Mouse (Mus musculus): ENCODE results near the gene Rassf3. TPM values are rescaled to one million over a fixed set of nuclear protein-coding genes. Genes with fewer than 3 reads are reported as not detected.

The Rassf3 gene
- total RNA-seq, 2 experiments from 2014 or later, result 38.5 to 41.2 TPM

DNA sequence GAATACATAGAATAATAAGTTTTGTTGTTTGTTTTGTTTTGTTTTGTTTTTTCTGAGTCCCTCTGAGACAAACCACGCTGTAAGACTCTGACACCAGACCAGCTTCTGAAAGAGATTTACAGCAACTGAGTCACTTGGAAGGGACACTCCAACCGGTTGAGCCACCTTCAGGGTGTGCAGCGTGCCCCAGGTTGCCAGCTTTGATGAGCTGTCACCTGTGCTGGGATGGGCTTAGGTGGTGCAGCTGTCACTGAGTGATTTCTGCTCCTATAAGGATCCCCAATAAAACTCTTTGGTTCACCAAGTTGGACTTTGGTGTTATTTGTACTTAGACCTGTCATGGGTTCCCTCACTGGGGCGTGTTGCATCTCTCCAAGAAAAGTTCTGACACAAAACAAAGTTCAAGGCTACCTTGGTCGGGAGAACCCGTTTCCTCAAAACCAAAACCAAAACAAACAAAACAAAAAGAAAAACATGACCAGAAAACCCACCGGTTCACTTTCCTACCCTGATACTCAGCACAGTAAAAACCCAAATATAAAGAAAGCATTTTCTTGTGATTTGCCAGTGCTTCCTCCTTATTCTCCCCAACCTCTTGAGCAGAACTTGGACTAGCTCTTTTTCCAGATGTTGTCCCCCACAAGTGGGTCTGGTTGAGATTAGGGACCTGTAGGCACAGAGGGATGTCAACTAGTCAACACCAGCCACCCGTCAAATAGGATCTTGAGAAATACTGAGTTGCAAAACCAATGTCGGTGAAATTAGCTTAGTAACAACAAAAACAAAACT lies 17.4 kb upstream of the Rassf3 start:
- DNase-seq, result no peak
- intact Hi-C loops (cut with DNase I), result no loop called here

DNA sequence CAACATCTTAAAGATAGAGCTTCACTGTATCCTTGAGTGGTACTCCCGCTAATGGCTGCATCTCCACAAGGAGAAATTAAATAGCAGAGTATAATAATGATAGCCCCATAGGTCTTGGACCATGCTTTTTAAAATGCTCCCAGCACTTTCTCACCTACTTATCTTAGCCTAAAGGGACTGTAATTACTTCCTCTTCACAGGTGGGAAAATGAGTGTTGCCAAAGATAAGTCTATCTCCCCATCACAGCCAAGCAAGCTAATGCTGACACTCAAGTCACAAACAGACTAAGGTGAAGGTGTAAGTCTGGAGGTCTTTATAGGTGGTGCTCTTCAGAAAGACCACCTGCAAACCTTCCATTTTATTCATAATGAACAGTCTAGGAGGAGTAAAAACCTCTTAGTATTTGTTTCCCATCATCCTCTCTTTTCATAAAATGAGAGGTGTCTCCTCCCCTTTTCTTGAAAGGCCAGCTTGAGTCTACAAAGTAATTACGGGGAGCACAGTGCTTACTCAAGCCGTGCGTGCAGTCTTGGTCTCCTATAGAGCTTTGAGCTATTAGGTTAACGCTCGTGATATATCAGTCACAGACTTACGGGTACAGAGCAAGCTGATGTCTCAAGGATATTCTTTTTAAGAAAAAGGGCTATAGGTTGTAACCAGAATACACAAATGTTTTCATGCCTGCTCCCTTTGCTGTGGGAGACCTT lies 16.6 kb upstream of the Rassf3 start:
- intact Hi-C loops (cut with DNase I), result no loop called here
- DNase-seq, result no peak

GRCm38 (mm10) chr10:121489941-121490340 lies 13.8 kb upstream of the Rassf3 start:
- intact Hi-C loops (cut with DNase I), result no loop called here
- no peak for DNase-seq

DNA sequence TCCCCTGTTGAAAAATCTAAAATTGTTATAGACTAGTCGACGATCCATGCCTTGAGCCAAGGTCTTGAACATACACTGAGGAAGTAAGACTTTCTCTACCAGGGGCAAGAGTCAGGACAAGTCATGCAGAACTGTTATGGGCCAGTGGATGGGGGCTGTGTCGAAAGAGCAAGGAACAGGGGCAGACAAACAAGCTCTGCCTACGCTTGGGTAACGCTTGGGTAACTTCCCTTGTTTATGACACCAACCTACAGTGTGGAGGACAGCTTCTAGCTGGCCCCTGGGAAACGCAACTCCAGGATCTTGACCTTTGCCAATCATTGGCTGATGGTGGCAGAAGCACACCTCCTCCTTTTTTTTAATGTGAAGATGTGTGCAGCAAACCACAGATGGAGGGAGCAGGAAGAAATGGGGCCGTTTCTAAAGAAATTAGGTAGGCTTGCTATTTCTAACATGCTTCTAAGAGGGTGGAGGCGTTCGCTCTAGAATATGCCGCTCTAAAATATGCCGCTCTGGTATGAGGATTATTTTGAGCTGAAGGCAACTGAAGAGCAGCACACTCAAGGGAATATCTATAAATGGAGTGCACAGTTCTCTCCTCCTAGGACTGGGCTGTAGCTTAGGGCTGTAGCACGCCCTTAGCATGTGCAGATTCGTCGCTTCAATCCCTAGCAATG lies 12.6 kb upstream of the Rassf3 start:
- intact Hi-C loops (cut with DNase I), result no loop called here
- DNase-seq, result no peak

- intact Hi-C loops (cut with DNase I), result no loop called here
- no peak for DNase-seq
These were observed 11.6 kb upstream of the Rassf3 start for GRCm38 (mm10) chr10:121487716-121488115.

DNA sequence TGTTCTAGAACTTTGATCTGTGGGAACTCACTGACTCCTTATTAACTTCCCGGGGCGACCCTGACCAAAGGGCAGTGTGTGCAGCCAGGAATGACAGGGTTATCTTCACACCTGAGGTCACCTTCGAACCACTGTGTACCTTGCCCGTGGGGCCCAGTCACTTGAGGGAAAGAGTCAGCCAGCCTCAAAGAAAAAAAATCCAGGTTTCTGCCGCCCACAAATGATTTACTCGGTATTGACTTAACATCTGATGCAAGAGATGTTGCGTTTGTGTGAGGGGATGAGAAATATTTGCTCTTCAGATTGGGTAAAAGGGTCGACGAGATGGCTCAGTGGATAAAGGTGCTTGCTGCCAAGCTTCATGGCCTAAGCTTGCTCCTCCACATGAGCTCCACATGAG lies 10.2 kb upstream of the Rassf3 start:
- DNase-seq, result no peak
- intact Hi-C loops (cut with DNase I), result no loop called here

DNA sequence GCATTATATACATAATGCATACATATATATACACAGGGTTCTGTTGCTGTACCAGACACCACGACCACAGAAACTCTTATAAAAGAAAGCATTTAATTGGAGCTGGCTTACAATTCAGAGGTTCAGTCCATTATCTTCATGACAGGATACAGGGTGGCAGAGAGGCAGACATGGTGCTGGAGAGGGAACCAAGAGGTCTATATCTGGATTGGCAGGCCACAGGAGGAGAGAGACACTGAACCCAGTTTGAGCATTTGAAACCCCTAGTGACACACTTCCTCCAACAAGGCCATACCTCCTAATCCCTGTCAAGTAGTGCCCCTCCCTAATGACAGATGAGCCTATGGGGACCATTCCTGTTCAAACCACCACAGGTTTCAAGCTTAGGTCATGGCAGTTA lies 7.2 kb upstream of the Rassf3 start:
- no peak for DNase-seq
- intact Hi-C loops (cut with DNase I), result no loop called here

GRCm38 (mm10) chr10:121481141-121481540 lies 5.0 kb upstream of the Rassf3 start:
- no peak for DNase-seq
- intact Hi-C loops (cut with DNase I), result no loop called here

DNA sequence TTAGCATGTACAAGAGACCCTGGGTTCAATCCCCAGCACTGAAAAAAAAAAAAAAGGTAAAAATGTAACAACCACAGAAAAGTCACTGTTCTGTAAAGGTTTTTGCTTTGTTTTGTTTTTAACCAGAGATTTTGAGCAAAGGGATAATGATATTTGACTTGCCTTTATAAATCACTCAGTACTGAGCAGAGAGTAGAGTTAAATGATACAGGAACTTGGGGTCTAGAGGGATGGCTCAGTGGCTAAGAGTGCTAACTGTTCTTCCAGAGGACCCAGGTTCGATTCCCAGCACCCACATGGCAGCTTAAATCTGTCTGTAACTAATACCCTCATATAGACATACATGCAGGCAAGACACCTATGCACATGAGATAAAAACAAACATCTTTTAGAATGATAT lies 3.8 kb upstream of the Rassf3 start:
- no peak for DNase-seq
- intact Hi-C loops (cut with DNase I), result loop anchor here (5.0 kb wide), 2 partner anchors 37 to 68 kb away; no protein-coding TSS in a partner anchor

- intact Hi-C loops (cut with DNase I), result loop anchor here (5.0 kb wide), 2 partner anchors 40 to 65 kb away; no protein-coding TSS in a partner anchor
- DNase-seq, result no peak
These were observed 1.3 kb upstream of the Rassf3 start for GRCm38 (mm10) chr10:121477433-121477832.

DNA sequence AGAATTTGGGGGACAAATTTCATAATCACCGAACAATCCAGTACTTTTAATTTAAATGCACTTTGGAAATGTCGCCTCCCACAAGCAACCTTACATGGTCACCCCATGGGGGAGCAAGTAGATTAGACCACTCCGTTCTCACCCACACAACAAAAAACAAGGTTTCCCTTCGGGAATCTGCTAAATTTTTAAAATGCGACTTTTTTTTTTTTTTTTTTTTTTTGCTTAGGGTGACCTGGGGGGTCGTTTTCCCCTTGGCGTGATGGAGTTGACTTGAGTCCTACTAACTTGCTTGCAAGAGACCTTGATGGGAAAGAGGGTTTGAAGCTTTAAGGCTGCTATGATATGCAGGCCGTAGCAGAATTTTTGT lies 806 bp upstream of the Rassf3 start:
- no peak for DNase-seq
- intact Hi-C loops (cut with DNase I), result loop anchor here (5.0 kb wide), 2 partner anchors 40 to 65 kb away; no protein-coding TSS in a partner anchor

DNA sequence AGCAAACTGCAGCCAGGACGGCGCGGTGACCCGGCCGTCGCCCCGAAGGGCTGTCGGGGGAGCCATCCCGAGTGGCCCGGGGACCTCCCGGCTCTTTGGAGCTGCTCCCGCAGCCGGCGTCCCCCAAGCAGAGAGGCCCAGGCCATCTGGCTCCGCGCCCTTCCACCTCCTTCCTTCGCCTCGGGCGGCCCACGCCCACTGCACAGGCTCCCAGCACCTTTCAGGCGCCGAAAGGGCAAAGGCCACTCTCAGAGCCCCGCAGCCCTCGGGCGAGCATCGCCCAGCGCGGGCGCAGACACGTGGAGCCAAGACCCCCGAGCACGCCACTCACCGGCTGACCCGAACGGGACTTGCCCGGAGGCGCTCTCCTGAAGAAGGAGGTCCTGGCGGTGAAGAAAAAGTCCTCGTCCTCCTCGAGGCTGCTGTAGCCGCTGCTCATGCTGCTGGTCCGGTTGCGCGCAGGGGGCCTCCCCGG lies 438 bp downstream of the Rassf3 start:
- intact Hi-C loops (cut with DNase I), result loop anchor here (5.0 kb wide), 2 partner anchors 42 to 63 kb away; no protein-coding TSS in a partner anchor
- DNase-seq, result peak; percentile 44 to 53

DNA sequence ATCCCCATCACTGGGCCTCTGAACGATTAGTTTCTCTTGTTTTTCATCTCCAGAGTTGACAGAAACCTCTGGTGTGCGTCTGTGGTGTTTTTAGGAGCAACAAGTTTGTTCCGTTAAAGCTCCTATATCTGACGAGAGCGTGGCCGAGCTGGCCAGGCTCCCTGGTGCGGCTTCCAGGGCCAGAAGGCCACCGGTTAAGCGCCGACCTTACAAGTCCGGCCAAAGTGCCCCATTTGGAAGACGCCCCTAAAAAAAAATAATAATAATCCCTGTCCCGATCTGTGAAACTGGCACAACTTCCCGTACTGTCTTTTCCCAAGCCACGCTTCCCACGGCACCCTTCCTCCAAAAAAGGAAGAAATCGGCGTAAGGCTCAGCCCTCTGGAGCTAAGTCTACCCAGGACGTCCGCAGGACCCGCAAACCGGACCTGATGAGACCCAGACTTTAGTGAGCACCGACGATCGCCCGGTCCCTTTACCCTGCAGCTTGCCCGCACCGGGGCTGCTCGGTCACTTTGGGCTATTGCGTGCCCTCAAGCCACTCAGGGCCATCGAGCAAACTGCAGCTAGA lies 961 bp downstream of the Rassf3 start:
- intact Hi-C loops (cut with DNase I), result loop anchor here (5.0 kb wide), 2 partner anchors 42 to 63 kb away; no protein-coding TSS in a partner anchor
- DNase-seq, result peak in 1 of 2 experiments; percentile 47

DNA sequence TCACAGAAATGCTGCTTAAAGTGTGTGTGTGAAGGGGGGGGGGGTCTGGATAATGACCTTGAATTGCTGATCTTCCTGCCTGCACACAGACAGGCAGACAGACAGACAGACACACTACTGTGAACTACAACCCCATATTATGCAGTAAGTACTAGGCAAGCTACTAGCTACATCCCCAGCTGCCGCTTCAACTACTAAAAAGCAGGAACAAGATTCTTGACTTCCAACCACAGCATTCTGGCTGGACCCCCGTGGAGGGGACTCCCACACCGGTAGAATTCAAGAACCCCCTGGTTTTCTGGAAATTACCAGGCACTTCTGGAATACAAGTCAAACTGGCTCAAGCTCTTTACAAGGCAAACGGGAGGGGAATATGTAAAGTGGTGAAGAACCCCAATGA lies 1.9 kb downstream of the Rassf3 start:
- intact Hi-C loops (cut with DNase I), result loop anchor here (5.0 kb wide), 1 partner anchor 47 kb away; no protein-coding TSS in a partner anchor
- DNase-seq, result no peak

- intact Hi-C loops (cut with DNase I), result loop anchor here (5.0 kb wide), 1 partner anchor 46 kb away; no protein-coding TSS in a partner anchor
These were observed 2.4 kb downstream of the Rassf3 start for GRCm38 (mm10) chr10:121473723-121474215.

DNA sequence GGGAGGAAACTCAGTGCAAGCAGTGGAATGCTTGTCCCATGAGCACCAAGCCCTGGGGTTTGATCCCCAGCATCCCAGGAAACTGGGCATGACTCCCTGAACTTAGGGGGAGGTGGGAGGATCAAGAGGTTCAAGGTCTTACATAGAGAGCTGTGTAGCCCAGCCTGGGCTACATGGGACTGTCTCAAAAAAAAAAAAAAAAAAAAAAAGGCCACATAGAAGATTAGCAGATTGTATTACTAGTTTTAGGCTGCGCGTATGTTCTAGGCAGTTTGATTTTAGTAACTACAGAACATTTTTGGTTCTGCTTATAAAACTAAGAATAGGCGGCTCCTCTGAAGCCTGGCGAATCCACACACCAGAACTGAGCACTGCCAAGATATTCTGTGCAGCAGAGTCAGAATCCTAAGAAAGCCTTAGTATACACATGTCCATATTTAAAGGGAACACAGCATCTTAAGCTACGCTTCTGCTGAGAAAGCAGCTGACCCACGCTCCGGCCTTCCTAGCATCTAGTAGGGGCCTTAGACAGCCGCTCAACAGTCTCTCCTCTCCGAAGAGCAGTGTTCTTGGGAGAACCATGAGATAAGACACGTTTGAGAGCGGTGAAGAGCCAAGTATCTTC lies 3.4 kb downstream of the Rassf3 start:
- intact Hi-C loops (cut with DNase I), result loop anchor here (5.0 kb wide), 1 partner anchor 45 kb away; no protein-coding TSS in a partner anchor
- no peak for DNase-seq

More at GRCm38 (mm10) chr10:121473723-121474215, 2.4 kb downstream of the Rassf3 start:
- no peak for DNase-seq

- intact Hi-C loops (cut with DNase I), result loop anchor here (5.0 kb wide), 1 partner anchor 44 kb away; no protein-coding TSS in a partner anchor
- no peak for DNase-seq
These were observed 4.5 kb downstream of the Rassf3 start for GRCm38 (mm10) chr10:121471570-121472197.

GRCm38 (mm10) chr10:121469625-121470024 lies 6.5 kb downstream of the Rassf3 start:
- intact Hi-C loops (cut with DNase I), result loop anchor here (5.0 to 10.0 kb wide), 2 partner anchors 42 to 1005 kb away; no protein-coding TSS in a partner anchor

GRCm38 (mm10) chr10:121468985-121469384 lies 7.2 kb downstream of the Rassf3 start:
- no peak for DNase-seq
- intact Hi-C loops (cut with DNase I), result loop anchor here (10.0 kb wide), 1 partner anchor 1004 kb away; no protein-coding TSS in a partner anchor

More at GRCm38 (mm10) chr10:121469625-121470024, 6.5 kb downstream of the Rassf3 start:
- DNase-seq, result no peak

Measured in gastrocnemius, postnatal 36 days (tissue).